Mouse (Mus musculus) liver, embryonic 14.5 days (tissue): ENCODE results near the gene B3gntl1.

ENCODE experiments used
- CTCF ChIP-seq: IDR thresholded peaks from 2 replicates; pipeline ENCODE4 v1.5.1; 2016; ENCODE audit warnings: antibody characterized with exemption, low read depth, control low read depth
- EP300 ChIP-seq: IDR thresholded peaks from 2 replicates; pipeline ENCODE4 v1.6.1; 2016; ENCODE audit warnings: antibody characterized with exemption, low read depth

- TF ChIP-seq CTCF, result no peak
- TF ChIP-seq EP300, result no peak
These were observed 19.3 kb downstream of the B3gntl1 start for GRCm38 (mm10) chr11:121653631-121654030.
